Comparison of ENCODE assay signal across 7 mouse cellular contexts in the genomic region with DNA sequence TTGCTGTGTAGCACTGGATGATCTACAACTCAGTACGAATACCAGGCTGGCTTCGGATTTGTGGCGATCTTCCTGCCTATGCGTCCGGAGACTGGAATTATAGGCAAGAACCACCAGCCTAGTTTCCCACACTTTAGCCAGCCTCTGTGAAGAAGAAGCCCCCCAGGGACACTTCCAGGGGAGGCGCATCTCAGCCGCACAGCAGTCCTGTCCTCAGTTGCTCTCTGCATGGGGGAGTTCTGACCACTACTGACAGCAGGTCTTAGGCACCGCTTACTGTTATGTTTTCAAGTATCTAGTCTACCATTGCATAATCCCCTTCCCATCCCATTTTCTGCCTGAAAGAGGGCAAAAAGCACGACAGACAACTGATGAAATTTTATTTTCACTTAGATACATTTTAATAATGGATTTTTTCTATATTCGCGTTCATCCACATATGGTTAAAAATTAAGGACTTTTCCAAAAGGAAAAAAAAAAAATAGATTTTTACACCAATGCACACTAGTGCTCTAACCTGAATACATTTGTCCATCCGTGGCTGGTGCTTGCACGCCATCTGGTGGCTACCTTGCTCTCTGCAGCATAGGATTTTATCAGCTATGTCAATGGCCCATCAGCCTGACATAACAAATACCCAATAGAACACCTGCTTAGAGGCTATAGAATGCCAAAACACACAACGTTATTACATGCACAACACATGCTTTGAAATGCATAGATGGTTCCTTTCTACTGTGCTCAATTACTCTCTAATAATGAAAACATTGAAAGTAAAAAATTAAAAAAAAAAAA. TPM values are rescaled to one million over a fixed set of nuclear protein-coding genes. Genes with fewer than 3 reads are reported as not detected.
DNase-seq lines count a peak whose midpoint lies in the region; ATAC-seq and TF ChIP-seq lines count a peak whose summit lies in the region.

No protein-coding gene starts in this region.

- WGBS in intestine, embryonic 15.5 days: 49% methylated on average over 14 of the region's 14 CpGs
- 35% methylated on average over 14 of the region's 14 CpGs for WGBS in midbrain, embryonic 13.5 days
- WGBS in small intestine, adult 2 months: 50% methylated on average over 14 of the region's 14 CpGs

- no peak for TF ChIP-seq POLR2A in small intestine, adult 2 months (IDR thresholded peaks at IDR 0.05; ENCODE audit: low read depth, low read length)

- ATAC-seq in intestine, embryonic 15.5 days: peak; percentile 71
- peak; percentile 79 for ATAC-seq in midbrain, embryonic 13.5 days

- no peak overlapping the region for H3K4me3 ChIP-seq in intestine, embryonic 15.5 days (replicated peaks)
- no peak overlapping the region for H3K4me3 ChIP-seq in midbrain, embryonic 13.5 days (replicated peaks)
- H3K4me3 ChIP-seq in small intestine, adult 2 months (ENCODE audit: low read depth, low read length): no peak overlapping the region

- H3K9ac ChIP-seq in intestine, embryonic 15.5 days: no peak overlapping the region
- no peak overlapping the region for H3K9ac ChIP-seq in midbrain, embryonic 13.5 days (replicated peaks)

- H3K4me2 ChIP-seq in intestine, embryonic 15.5 days (replicated peaks): no peak overlapping the region
- H3K4me2 ChIP-seq in midbrain, embryonic 13.5 days (replicated peaks): no peak overlapping the region

- no peaks in the 10 kb centered on the region for H3K9me3 ChIP-seq in intestine, embryonic 15.5 days
- no peaks in the 10 kb centered on the region for H3K9me3 ChIP-seq in midbrain, embryonic 13.5 days

- TF ChIP-seq CTCF in small intestine, adult 2 months (IDR thresholded peaks at IDR 0.05; ENCODE audit: extremely low read depth, insufficient read length, insufficient replicate concordance, low read depth, low read length): peak; percentile 86; the same call in 1 of the 2 replicates

- no peaks in the 10 kb centered on the region for H3K4me1 ChIP-seq in intestine, embryonic 15.5 days (replicated peaks)
- H3K4me1 ChIP-seq in midbrain, embryonic 13.5 days (replicated peaks): no peaks in the 10 kb centered on the region
- H3K4me1 ChIP-seq in small intestine, adult 2 months (ENCODE audit: control insufficient read depth, insufficient read depth, insufficient read length, low read length): no peaks in the 10 kb centered on the region

- peak; percentile 33 for DNase-seq in WW6 (ENCODE audit: low read depth, low spot score)
- peak; percentile 90 to 91 for DNase-seq in cerebellum, postnatal 10 days
- peak; percentile 85 for DNase-seq in gastrocnemius, adult 18-20 months (ENCODE audit: low spot score)
- DNase-seq in left cerebral cortex, adult 9 months (ENCODE audit: low spot score in 2 of 2): peak; percentile 25 to 90

- H3K27ac ChIP-seq in intestine, embryonic 15.5 days: no peak overlapping the region
- H3K27ac ChIP-seq in midbrain, embryonic 13.5 days: no peak overlapping the region
- no peak overlapping the region for H3K27ac ChIP-seq in small intestine, adult 2 months (ENCODE audit: insufficient read depth, low read depth, low read length)

- H3K27me3 ChIP-seq in intestine, embryonic 15.5 days (replicated peaks): no peaks in the 10 kb centered on the region
- H3K27me3 ChIP-seq in midbrain, embryonic 13.5 days: no peaks in the 10 kb centered on the region
- no peaks in the 10 kb centered on the region for H3K27me3 ChIP-seq in small intestine, adult 2 months (ENCODE audit: control insufficient read depth, insufficient read depth, low read length)

- H3K36me3 ChIP-seq in intestine, embryonic 15.5 days: no peaks in the 10 kb centered on the region
- no peaks in the 10 kb centered on the region for H3K36me3 ChIP-seq in midbrain, embryonic 13.5 days
- no peaks in the 10 kb centered on the region for H3K36me3 ChIP-seq in small intestine, adult 2 months (ENCODE audit: control insufficient read depth, insufficient read depth, low read length)

RNA-seq across cellular contexts. Expression of gene Filip1, which starts 10.1 kb away (rescaled TPM):
- 100 to 1,000 TPM in 1 of 2 experiments, 10 to 100 TPM in 1; 84.8 to 101 TPM for total RNA-seq in gastrocnemius, adult 18-20 months (2021)
- polyA plus RNA-seq in intestine, embryonic 15.5 days (2015; fragmentation: Nextera tagmentation; extraction: Ambion mirVana): 6.0 and 6.3 TPM in 2 replicates
- polyA plus RNA-seq in midbrain, embryonic 13.5 days (2015; fragmentation: Nextera tagmentation; extraction: Ambion mirVana): 4.6 and 5.0 TPM in 2 replicates
- polyA plus RNA-seq in small intestine, adult 2 months (2012; rRNA removed): 1.3 and 1.7 TPM in 2 replicates

Comparison
In these comparisons a context has a peak if more than half of its experiments do, and no peak if none do; other contexts are left out.
1. DNase-seq: peak in every context shown above with its lines; median percentile 90 in cerebellum, postnatal 10 days; 85 in gastrocnemius, adult 18-20 months; 58 in left cerebral cortex, adult 9 months; 33 in WW6.